ENCODE assay signal across 30 mouse cellular contexts in the genomic region with DNA sequence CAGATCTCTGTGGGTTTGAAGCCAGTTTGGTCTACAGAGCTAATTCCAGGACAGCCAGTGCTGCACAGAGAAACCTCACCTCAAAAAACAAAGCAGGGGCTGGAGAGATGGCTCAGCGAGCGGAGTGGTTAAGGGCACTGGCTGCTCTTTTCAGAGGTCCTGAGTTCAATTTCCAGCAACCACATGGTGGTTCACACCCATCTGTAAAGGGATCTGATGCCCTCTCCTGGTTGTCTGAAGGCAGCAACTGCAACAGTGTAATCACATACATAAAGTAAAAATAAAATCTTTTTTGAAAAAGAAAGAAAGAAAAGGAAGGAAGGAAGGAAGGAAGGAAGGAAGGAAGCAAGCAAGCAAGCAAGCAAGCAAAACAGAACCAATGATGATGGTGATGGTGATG. TPM values are rescaled to one million over a fixed set of nuclear protein-coding genes. Genes with fewer than 3 reads are reported as not detected.
DNase-seq lines count a peak whose midpoint lies in the region; ATAC-seq and TF ChIP-seq lines count a peak whose summit lies in the region.
"Had no signal": no experiment of that assay in that cellular context is flagged by ENCODE, and none has a peak within 500 bp of the region (broad histone marks: within the 10 kb centered on the region; RNA-seq: fewer than 3 reads in every experiment).

No protein-coding gene starts in this region.

- H3K4me3 ChIP-seq in heart, adult 2 months: no peak overlapping the region
- H3K4me3 ChIP-seq in heart, embryonic 10.5 days: no peak overlapping the region
- H3K4me3 ChIP-seq in midbrain, postnatal 0 days (ENCODE audit: low read depth, low read length): no peak overlapping the region
- H3K4me3 ChIP-seq in midbrain, embryonic 15.5 days: no peak overlapping the region
- H3K4me3 ChIP-seq: embryonic facial prominence, embryonic 10.5 days; embryonic facial prominence, embryonic 15.5 days; forebrain, embryonic 12.5 days; heart, embryonic 13.5 days; hindbrain, embryonic 15.5 days; liver, embryonic 15.5 days; lung, embryonic 15.5 days; neural tube, embryonic 13.5 days; stomach, embryonic 15.5 days had no signal

- no peak for DNase-seq in heart, adult 2 months
- no peak for DNase-seq in heart, embryonic 10.5 days (ENCODE audit: low spot score)
- no peak for DNase-seq in midbrain, postnatal 0 days (ENCODE audit: low spot score)
- peak; percentile 34 for DNase-seq in R1 (ENCODE audit: low read depth, low spot score)
- no peak for DNase-seq in spleen, adult 12 weeks (ENCODE audit: low spot score)
- no peak for DNase-seq in right cerebral cortex, postnatal 10 days (ENCODE audit: low spot score in 2 of 2)
- DNase-seq: adrenal gland, postnatal 10 days; cerebellum, adult 8-10 months; cerebellum, postnatal 25 days; gastrocnemius, postnatal 25 days; heart, adult 11 months; heart, postnatal 10 days; kidney, adult 2 months; liver; lung, postnatal 36 days; right cerebral cortex, postnatal 14 days; thymus, postnatal 25 days had no signal

- no peak for TF ChIP-seq POLR2A in heart, adult 2 months (IDR thresholded peaks at IDR 0.05; ENCODE audit: insufficient read depth, low read depth, low read length)

- WGBS in heart, adult 2 months: 77% methylated on average over 2 of the region's 2 CpGs
- 71% methylated on average over 2 of the region's 2 CpGs for WGBS in heart, embryonic 10.5 days
- WGBS in midbrain, postnatal 0 days: 86% methylated on average over 2 of the region's 2 CpGs
- WGBS in midbrain, embryonic 15.5 days: 79% methylated on average over 2 of the region's 2 CpGs

- no peaks in the 10 kb centered on the region for H3K9me3 ChIP-seq in heart, embryonic 10.5 days
- no peaks in the 10 kb centered on the region for H3K9me3 ChIP-seq in midbrain, postnatal 0 days (ENCODE audit: low read length)
- no peaks in the 10 kb centered on the region for H3K9me3 ChIP-seq in midbrain, embryonic 15.5 days
- H3K9me3 ChIP-seq: embryonic facial prominence, embryonic 10.5 days; embryonic facial prominence, embryonic 15.5 days; forebrain, embryonic 12.5 days; heart, embryonic 13.5 days; hindbrain, embryonic 15.5 days; liver, embryonic 15.5 days; lung, embryonic 15.5 days; neural tube, embryonic 13.5 days; stomach, embryonic 15.5 days had no signal

- no peaks in the 10 kb centered on the region for H3K4me1 ChIP-seq in heart, adult 2 months (ENCODE audit: control insufficient read depth, insufficient read depth, low read length)
- no peaks in the 10 kb centered on the region for H3K4me1 ChIP-seq in heart, embryonic 10.5 days
- no peaks in the 10 kb centered on the region for H3K4me1 ChIP-seq in midbrain, postnatal 0 days (ENCODE audit: insufficient read depth, low read length)
- H3K4me1 ChIP-seq in midbrain, embryonic 15.5 days: no peaks in the 10 kb centered on the region
- H3K4me1 ChIP-seq: embryonic facial prominence, embryonic 15.5 days; heart, embryonic 13.5 days; hindbrain, embryonic 15.5 days; liver, embryonic 15.5 days; lung, embryonic 15.5 days; neural tube, embryonic 13.5 days; stomach, embryonic 15.5 days had no signal

- peak; percentile 30; the same call in 1 of the 2 replicates for TF ChIP-seq CTCF in heart, adult 2 months (IDR thresholded peaks at IDR 0.05)
- TF ChIP-seq CTCF in midbrain, postnatal 0 days (IDR thresholded peaks at IDR 0.05): peak; percentile 22; the same call in 1 of the 2 replicates

- H3K79me2 ChIP-seq in heart, adult 2 months (replicated peaks; ENCODE audit: control insufficient read depth, insufficient read depth, low read length): no peaks in the 10 kb centered on the region

- no peaks in the 10 kb centered on the region for H3K36me3 ChIP-seq in heart, adult 2 months (ENCODE audit: control insufficient read depth, insufficient read depth, low read length)
- no peaks in the 10 kb centered on the region for H3K36me3 ChIP-seq in heart, embryonic 10.5 days
- H3K36me3 ChIP-seq in midbrain, postnatal 0 days (ENCODE audit: insufficient read depth, low read length): no peaks in the 10 kb centered on the region
- no peaks in the 10 kb centered on the region for H3K36me3 ChIP-seq in midbrain, embryonic 15.5 days (replicated peaks)
- H3K36me3 ChIP-seq: embryonic facial prominence, embryonic 10.5 days; embryonic facial prominence, embryonic 15.5 days; forebrain, embryonic 12.5 days; heart, embryonic 13.5 days; hindbrain, embryonic 15.5 days; liver, embryonic 15.5 days; lung, embryonic 15.5 days; neural tube, embryonic 13.5 days; stomach, embryonic 15.5 days had no signal

- intact Hi-C loops in heart, adult 2 months (cut with DNase I): no loop called here

- H3K4me2 ChIP-seq in midbrain, postnatal 0 days (ENCODE audit: low read depth, low read length, poor library complexity, severe bottlenecking): no peak overlapping the region
- no peak overlapping the region for H3K4me2 ChIP-seq in midbrain, embryonic 15.5 days
- H3K4me2 ChIP-seq: embryonic facial prominence, embryonic 15.5 days; forebrain, embryonic 12.5 days; heart, embryonic 13.5 days; hindbrain, embryonic 15.5 days; liver, embryonic 15.5 days; lung, embryonic 15.5 days; midbrain, embryonic 11.5 days; neural tube, embryonic 13.5 days; stomach, embryonic 15.5 days had no signal

- no peak for TF ChIP-seq EP300 in heart, adult 2 months (IDR thresholded peaks at IDR 0.05; ENCODE audit: insufficient read depth, low read depth, low read length)

- no peak overlapping the region for H3K9ac ChIP-seq in heart, adult 2 months (ENCODE audit: low read depth, low read length)
- H3K9ac ChIP-seq in midbrain, postnatal 0 days (replicated peaks; ENCODE audit: low read length, poor library complexity, severe bottlenecking): no peak overlapping the region
- H3K9ac ChIP-seq in midbrain, embryonic 15.5 days: no peak overlapping the region
- H3K9ac ChIP-seq: embryonic facial prominence, embryonic 15.5 days; forebrain, embryonic 12.5 days; heart, embryonic 13.5 days; hindbrain, embryonic 15.5 days; liver, embryonic 15.5 days; lung, embryonic 15.5 days; neural tube, embryonic 13.5 days; stomach, embryonic 15.5 days had no signal

- no peak for ATAC-seq in midbrain, postnatal 0 days (ENCODE audit: low FRiP score)
- no peak for ATAC-seq in midbrain, embryonic 15.5 days (replicated peaks)
- ATAC-seq: inflammation-experienced regulatory T-cells, adult 6 months had no signal

- H3K27ac ChIP-seq in heart, adult 2 months: no peak overlapping the region
- no peak overlapping the region for H3K27ac ChIP-seq in heart, embryonic 10.5 days
- H3K27ac ChIP-seq in midbrain, postnatal 0 days (ENCODE audit: low read depth, low read length): no peak overlapping the region
- H3K27ac ChIP-seq in midbrain, embryonic 15.5 days: no peak overlapping the region
- H3K27ac ChIP-seq: embryonic facial prominence, embryonic 10.5 days; embryonic facial prominence, embryonic 15.5 days; forebrain, embryonic 12.5 days; heart, embryonic 13.5 days; hindbrain, embryonic 15.5 days; liver, embryonic 15.5 days; lung, embryonic 15.5 days; neural tube, embryonic 13.5 days; stomach, embryonic 15.5 days had no signal

- no peaks in the 10 kb centered on the region for H3K27me3 ChIP-seq in heart, adult 2 months (ENCODE audit: control insufficient read depth, insufficient read depth, low read length)
- H3K27me3 ChIP-seq in heart, embryonic 10.5 days (ENCODE audit: insufficient read depth, poor library complexity, severe bottlenecking): no peaks in the 10 kb centered on the region
- no peaks in the 10 kb centered on the region for H3K27me3 ChIP-seq in midbrain, postnatal 0 days (ENCODE audit: insufficient read depth, low read length)
- H3K27me3 ChIP-seq in midbrain, embryonic 15.5 days (replicated peaks): no peaks in the 10 kb centered on the region
- H3K27me3 ChIP-seq: embryonic facial prominence, embryonic 15.5 days; forebrain, embryonic 12.5 days; heart, embryonic 13.5 days; hindbrain, embryonic 15.5 days; liver, embryonic 15.5 days; lung, embryonic 15.5 days; neural tube, embryonic 13.5 days; stomach, embryonic 15.5 days had no signal

RNA-seq across cellular contexts. Expression of a gene that starts 26.5 kb away (rescaled TPM):
- total RNA-seq in heart, adult 2 months (2021): 1 to 10 TPM; 1.9 to 2.7 TPM
- 1.3 and 1.9 TPM in 2 replicates for polyA plus RNA-seq in heart, adult 2 months (2012; rRNA removed)
- polyA plus RNA-seq in heart, embryonic 10.5 days (2016; fragmentation: Nextera tagmentation; extraction: Ambion mirVana): 4.8 and 7.4 TPM in 2 replicates
- 9.3 and 10.1 TPM in 2 replicates for total RNA-seq in midbrain, postnatal 0 days (2014; rRNA removed)
- polyA plus RNA-seq in midbrain, postnatal 0 days (2015; fragmentation: Nextera tagmentation; extraction: Ambion mirVana): 4.2 and 5.5 TPM in 2 replicates
- 4.9 and 5.7 TPM in 2 replicates for polyA plus RNA-seq in midbrain, embryonic 15.5 days (2015; fragmentation: Nextera tagmentation; extraction: Ambion mirVana)
- total RNA-seq: MEL had no signal
